In genomic region chr4:109207524-109207923, GRCm38 (mm10) we compare ENCODE assay signal across 21 mouse cellular contexts. TPM values are rescaled to one million over a fixed set of nuclear protein-coding genes. Genes with fewer than 3 reads are reported as not detected.
"Had no signal": no experiment of that assay in that cellular context is flagged by ENCODE, and none has a peak within 500 bp of the region (broad histone marks: within the 10 kb centered on the region; RNA-seq: fewer than 3 reads in every experiment).

No protein-coding gene starts in this region.

- H3K27me3 ChIP-seq: intestine, embryonic 15.5 days; kidney, embryonic 15.5 days; limb, embryonic 12.5 days; limb, embryonic 15.5 days; liver, embryonic 15.5 days had no signal

- DNase-seq: kidney, adult 11 months; kidney, adult 8-10 months; kidney, postnatal 10 days; kidney, postnatal 36 days; left cerebral cortex, postnatal 4 days; lung, adult 2 months; lung, postnatal 14 days; lung, postnatal 4 days; midbrain, embryonic 14.5 days; thymus, adult 18-20 months; thymus, postnatal 14 days; thymus, postnatal 4 days had no signal

- ATAC-seq: intestine, embryonic 15.5 days had no signal

- H3K9ac ChIP-seq: intestine, embryonic 15.5 days; kidney, embryonic 15.5 days; limb, embryonic 12.5 days; limb, embryonic 15.5 days; liver, embryonic 15.5 days had no signal

- H3K4me3 ChIP-seq: intestine, embryonic 15.5 days; kidney, embryonic 15.5 days; limb, embryonic 12.5 days; limb, embryonic 15.5 days; liver, embryonic 15.5 days had no signal

- H3K4me2 ChIP-seq: intestine, embryonic 15.5 days; kidney, embryonic 15.5 days; limb, embryonic 12.5 days; limb, embryonic 15.5 days; liver, embryonic 11.5 days; liver, embryonic 15.5 days; midbrain, embryonic 11.5 days had no signal

- H3K4me1 ChIP-seq: intestine, embryonic 15.5 days; limb, embryonic 12.5 days had no signal

- H3K9me3 ChIP-seq: intestine, embryonic 15.5 days; kidney, embryonic 15.5 days; limb, embryonic 12.5 days; limb, embryonic 15.5 days; liver, embryonic 15.5 days had no signal

- H3K36me3 ChIP-seq: intestine, embryonic 15.5 days; kidney, embryonic 15.5 days; limb, embryonic 12.5 days; limb, embryonic 15.5 days; liver, embryonic 15.5 days had no signal

- H3K27ac ChIP-seq: intestine, embryonic 15.5 days; kidney, embryonic 15.5 days; limb, embryonic 12.5 days; limb, embryonic 15.5 days; liver, embryonic 15.5 days had no signal

RNA-seq across cellular contexts. Expression of gene Calr4, which starts 26.8 kb away (rescaled TPM):
- polyA plus RNA-seq: limb, embryonic 12.5 days; liver, embryonic 15.5 days; small intestine, adult 2 months; spleen, adult 2 months had no signal
